Mouse (Mus musculus) small intestine, adult 2 months (tissue): ENCODE data around the gene Pccb. TPM values are rescaled to one million over a fixed set of nuclear protein-coding genes. Genes with fewer than 3 reads are reported as not detected.
A peak's percentile ranks its signal among the peaks of the same experiment; 100 is the strongest.

Experiments
- H3K27ac ChIP-seq: fragments of 200-500 bp; 2 replicates; pipeline ENCODE4 v1.5.1; 2012; ENCODE audit warnings: low read depth, low read length, control low read depth, inconsistent platforms; ENCODE audit not compliant: insufficient read depth
- H3K27me3 ChIP-seq: fragments of 200-500 bp; 2 replicates; pipeline ENCODE4 v1.6.1; 2012; ENCODE audit warnings: mild to moderate bottlenecking, moderate library complexity, low read length, inconsistent platforms; ENCODE audit not compliant: control insufficient read depth, insufficient read depth
- H3K36me3 ChIP-seq: fragments of 200-500 bp; 2 replicates; pipeline ENCODE4 v1.6.1; 2012; ENCODE audit warnings: mild to moderate bottlenecking, low read length, control low read depth, inconsistent platforms; ENCODE audit not compliant: control insufficient read depth, insufficient read depth
- H3K4me1 ChIP-seq: fragments of 200-500 bp; 2 replicates; pipeline ENCODE4 v1.6.1; 2012; ENCODE audit warnings: low read length, inconsistent platforms, mixed read lengths; ENCODE audit not compliant: control insufficient read depth, insufficient read depth, insufficient read length
- H3K4me3 ChIP-seq: fragments of 200-500 bp; 2 replicates; pipeline ENCODE4 v1.5.1; 2012; ENCODE audit warnings: low read depth, mild to moderate bottlenecking, control low read depth, inconsistent platforms, low read length, moderate library complexity
- CTCF ChIP-seq: fragments of 200-500 bp; IDR thresholded peaks from 2 replicates; pipeline ENCODE4 v1.5.1; 2012; ENCODE audit warnings: low read depth, mild to moderate bottlenecking, control low read depth, inconsistent platforms, low read length, moderate library complexity, mixed read lengths; ENCODE audit not compliant: insufficient replicate concordance, insufficient read length; ENCODE audit errors: extremely low read depth
- POLR2A ChIP-seq: fragments of 200-500 bp; IDR thresholded peaks from 2 replicates; pipeline ENCODE4 v1.6.1; 2012; ENCODE audit warnings: low read depth, mild to moderate bottlenecking, control low read depth, inconsistent platforms, low read length, moderate library complexity
- WGBS: fragments of 180-500 bp; shearing (Covaris S2); methylation state at CpG from one replicate; pipeline ENCODE4 v1.1.7; 2018; 5-methylcytosine and 5-hydroxymethylcytosine counted together
- polyA plus RNA-seq: library from polyadenylated mRNA; depleted of rRNA; stranded (reverse); fragments of >200 nt; gene quantifications from 2 replicates; pipeline ENCODE4 v1.2.3, GENCODE M21; 2012

Gene Pccb
- polyA plus RNA-seq, 1 experiment, result 60.1 TPM

- H3K27me3 ChIP-seq, result no peaks in the 10 kb centered on the region
- TF ChIP-seq POLR2A, result no peak
- no peak for TF ChIP-seq CTCF
- WGBS, result 1% methylated on average over 14 of the region's 14 CpGs
- H3K4me1 ChIP-seq, result no peaks in the 10 kb centered on the region; the same call in 1 of the 2 replicates
- H3K4me3 ChIP-seq, result peak overlapping the region; percentile 76
- H3K36me3 ChIP-seq, result no peaks in the 10 kb centered on the region
- peak overlapping the region; percentile 96 for H3K27ac ChIP-seq
These were observed 794 bp downstream of the Pccb start for GRCm38 (mm10) chr9:101033761-101034447.

GRCm38 (mm10) chr9:101018768-101019167, 15.9 kb downstream of the Pccb start:
- Histone ChIP-seq H3K4me3 (no peak overlapping the region), H3K36me3 (peaks cover 9% of the 10 kb centered on the region; the same call in 1 of the 2 replicates), H3K4me1 (no peaks in the 10 kb centered on the region), H3K27ac (no peak overlapping the region), H3K27me3 (no peaks in the 10 kb centered on the region)
- 96% methylated on average over 10 of the region's 10 CpGs for WGBS
- TF ChIP-seq CTCF (no peak), POLR2A (no peak)

- no peak overlapping the region for H3K27ac ChIP-seq
- H3K27me3 ChIP-seq, result no peaks in the 10 kb centered on the region
- H3K36me3 ChIP-seq, result peaks cover 9% of the 10 kb centered on the region; the same call in 1 of the 2 replicates
- TF ChIP-seq CTCF, result no peak
- no peak for TF ChIP-seq POLR2A
- WGBS, result 65% methylated on average over 15 of the region's 15 CpGs
- no peak overlapping the region for H3K4me3 ChIP-seq
- no peaks in the 10 kb centered on the region for H3K4me1 ChIP-seq
These were observed 16.8 kb downstream of the Pccb start for GRCm38 (mm10) chr9:101017734-101018516.

GRCm38 (mm10) chr9:101015324-101015723, 19.4 kb downstream of the Pccb start:
- Histone ChIP-seq H3K4me1 (no peaks in the 10 kb centered on the region), H3K36me3 (peaks cover 8% of the 10 kb centered on the region; the same call in 1 of the 2 replicates), H3K27me3 (no peaks in the 10 kb centered on the region), H3K4me3 (no peak overlapping the region), H3K27ac (no peak overlapping the region)
- 94% methylated on average over 9 of the region's 9 CpGs for WGBS
- TF ChIP-seq POLR2A (no peak), CTCF (no peak)

GRCm38 (mm10) chr9:101012433-101012832, 22.3 kb downstream of the Pccb start:
- Histone ChIP-seq H3K27ac (no peak overlapping the region), H3K36me3 (peaks cover 4% of the 10 kb centered on the region; the same call in 1 of the 2 replicates), H3K4me1 (no peaks in the 10 kb centered on the region), H3K4me3 (no peak overlapping the region), H3K27me3 (no peaks in the 10 kb centered on the region)
- TF ChIP-seq CTCF, result no peak
- no peak for TF ChIP-seq POLR2A
- WGBS, result 63% methylated on average over 10 of the region's 10 CpGs

- no peaks in the 10 kb centered on the region for H3K4me1 ChIP-seq
- WGBS, result 19% methylated on average over 4 of the region's 4 CpGs
- H3K27me3 ChIP-seq, result no peaks in the 10 kb centered on the region
- H3K27ac ChIP-seq, result no peak overlapping the region
- no peak overlapping the region for H3K4me3 ChIP-seq
- TF ChIP-seq CTCF (no peak), POLR2A (no peak)
- H3K36me3 ChIP-seq, result no peaks in the 10 kb centered on the region
These were observed 28.8 kb downstream of the Pccb start for GRCm38 (mm10) chr9:101005866-101006265.

- WGBS, result 96% methylated on average over 5 of the region's 5 CpGs
- peak; percentile 15; the same call in 1 of the 2 replicates for TF ChIP-seq CTCF
- TF ChIP-seq POLR2A, result no peak
- H3K4me1 ChIP-seq, result no peaks in the 10 kb centered on the region
These were observed 31.4 kb downstream of the Pccb start for GRCm38 (mm10) chr9:101003302-101003701.

More at GRCm38 (mm10) chr9:101003302-101003701, 31.4 kb downstream of the Pccb start:
- no peaks in the 10 kb centered on the region for H3K36me3 ChIP-seq
- H3K27ac ChIP-seq, result no peak overlapping the region
- no peak overlapping the region for H3K4me3 ChIP-seq
- no peaks in the 10 kb centered on the region for H3K27me3 ChIP-seq
